Mouse (Mus musculus) MN1 (cell line): Measurements from ENCODE around the gene Bmp2k.

Source experiments
- DNase-seq: peaks from one replicate; pipeline ENCODE4 v3.0.0-alpha.2; 2016; ENCODE audit warnings: low spot score

Bmp2k gene

GRCm38 (mm10) chr5:97055511-97056068 is 58.1 kb downstream of the Bmp2k start:
- peak; percentile 58 for DNase-seq

- DNase-seq: no peak
Measured at GRCm38 (mm10) chr5:97056359-97056758, 58.9 kb downstream of the Bmp2k start.

DNA sequence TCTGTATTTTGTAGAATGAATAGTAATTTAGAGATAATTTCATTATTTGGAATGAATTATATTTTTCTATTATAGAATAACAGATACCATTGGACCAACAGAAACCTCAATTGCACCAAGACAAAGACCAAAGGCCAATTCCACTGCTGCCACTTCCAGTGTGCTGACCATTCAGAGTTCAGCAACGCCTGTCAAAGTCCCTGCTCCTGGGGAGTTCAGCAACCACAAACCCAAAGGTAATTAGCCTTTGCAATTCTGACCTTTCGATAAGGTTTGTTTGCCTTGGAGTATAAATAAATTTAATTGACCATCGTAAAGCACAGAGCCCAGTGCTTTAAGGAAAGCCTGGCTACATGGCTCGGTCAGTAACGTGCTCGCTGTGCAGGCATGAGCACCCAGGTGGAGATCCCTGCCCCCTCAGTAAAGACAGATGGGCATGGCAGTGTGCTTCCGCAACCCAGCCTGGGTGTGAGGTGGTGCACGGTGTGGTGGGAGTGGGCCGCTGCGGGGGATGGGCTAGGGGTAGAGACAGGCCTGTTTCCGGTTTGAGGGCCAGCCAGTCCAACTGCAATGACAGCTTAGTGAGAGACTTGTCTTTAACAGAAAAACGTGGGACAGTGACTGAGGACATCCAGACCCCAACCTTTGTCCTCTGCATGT is 59.4 kb downstream of the Bmp2k start:
- DNase-seq: no peak

- no peak for DNase-seq
Measured at GRCm38 (mm10) chr5:97060864-97061263, 63.4 kb downstream of the Bmp2k start.

- DNase-seq: no peak
Measured at GRCm38 (mm10) chr5:97062041-97062440, 64.6 kb downstream of the Bmp2k start.

- no peak for DNase-seq
Measured at GRCm38 (mm10) chr5:97065746-97066145, 68.3 kb downstream of the Bmp2k start.

DNA sequence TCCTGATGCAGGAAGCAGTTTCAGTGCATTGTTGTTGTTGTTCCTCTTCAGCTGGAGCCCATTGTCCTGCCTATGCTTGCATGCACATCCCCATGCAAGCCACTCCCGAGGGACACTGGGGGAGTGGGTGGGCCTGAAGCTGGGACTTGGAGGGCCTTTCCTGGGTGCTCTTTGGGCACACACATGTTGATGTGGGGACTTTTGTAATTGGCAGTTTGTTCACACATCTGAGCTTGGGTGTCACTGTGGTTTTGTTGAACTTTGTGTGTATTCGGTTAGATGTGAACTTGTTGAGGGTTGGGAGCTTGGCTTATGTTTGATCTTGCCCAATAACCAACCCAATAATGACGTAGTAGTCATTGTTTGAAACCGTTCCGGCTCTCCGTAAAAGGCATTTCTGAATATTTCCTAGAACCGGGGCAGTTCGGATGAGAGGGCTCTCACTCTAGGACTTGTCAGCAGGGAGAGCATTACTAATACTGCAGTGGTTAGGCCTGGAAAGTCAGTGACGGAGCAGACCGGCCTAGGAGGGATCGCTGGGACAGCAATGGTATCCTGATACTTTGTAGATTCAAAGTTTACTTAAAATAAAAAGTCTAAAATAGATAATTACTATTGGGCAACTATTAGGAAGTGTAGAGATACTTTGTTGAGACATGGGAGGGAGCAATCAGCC is 78.1 kb downstream of the Bmp2k start:
- no peak for DNase-seq

DNA sequence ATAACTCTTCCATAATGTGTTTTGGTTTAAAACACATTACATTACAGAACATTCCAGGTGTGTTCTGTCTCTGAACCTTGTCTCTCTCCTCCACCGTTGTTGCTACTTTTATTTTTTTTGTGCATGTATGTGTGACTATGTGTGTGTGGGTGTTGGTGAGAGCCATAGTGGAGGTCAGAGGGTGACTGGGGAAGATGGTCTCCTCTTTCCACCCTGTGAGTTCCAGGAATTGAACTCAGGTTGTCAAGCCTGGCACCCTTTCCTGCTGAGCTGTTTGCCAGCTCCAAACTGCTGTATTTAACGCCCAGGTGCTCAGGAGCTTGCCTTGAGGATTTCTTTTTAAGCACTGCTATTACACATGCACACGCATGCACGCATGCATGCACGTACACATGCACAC is 78.7 kb downstream of the Bmp2k start:
- DNase-seq: no peak

DNA sequence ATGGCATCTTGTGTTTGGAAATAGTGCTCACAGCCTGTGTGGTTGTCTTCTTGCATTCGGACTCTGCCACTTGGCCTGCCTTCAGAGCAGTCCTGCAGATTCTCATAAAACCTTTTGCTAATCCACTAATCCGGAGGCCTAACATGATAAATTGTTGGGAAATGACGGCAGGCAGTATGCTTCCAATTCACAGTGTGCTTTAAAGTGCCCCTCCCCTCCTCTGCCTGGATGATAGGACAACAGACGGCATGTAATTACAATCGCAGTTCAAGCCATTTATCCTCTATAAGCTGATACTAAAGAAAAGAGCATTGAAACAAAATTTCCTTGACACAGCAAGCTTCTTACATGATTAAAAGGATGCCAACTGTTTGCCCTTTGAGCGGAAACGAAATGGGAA is 80.2 kb downstream of the Bmp2k start:
- no peak for DNase-seq

GRCm38 (mm10) chr5:97078641-97079040 is 81.2 kb downstream of the Bmp2k start:
- no peak for DNase-seq

DNA sequence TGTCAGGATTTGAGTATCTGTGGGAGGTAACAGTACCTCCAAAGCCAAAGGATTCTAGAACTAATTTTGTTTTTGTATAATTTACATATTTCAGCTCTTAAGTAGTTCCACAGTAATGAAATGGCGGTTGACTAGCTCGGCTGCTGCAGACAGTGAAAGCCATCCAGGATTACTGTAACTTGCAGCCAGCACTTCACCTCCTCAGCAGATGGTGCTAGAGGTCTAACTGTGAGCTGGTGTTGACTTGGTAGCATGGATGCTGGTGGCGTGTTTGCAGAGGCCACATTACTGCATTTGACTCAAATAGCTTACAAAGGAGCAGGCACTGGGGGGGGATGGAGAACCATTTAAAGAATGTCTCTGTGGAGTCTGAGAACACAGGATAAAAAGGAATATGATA is 84.0 kb downstream of the Bmp2k start:
- peak; percentile 6 for DNase-seq

GRCm38 (mm10) chr5:97083701-97084100 is 86.2 kb downstream of the Bmp2k start:
- no peak for DNase-seq

GRCm38 (mm10) chr5:97084541-97084940 is 87.1 kb downstream of the Bmp2k start:
- no peak for DNase-seq

DNA sequence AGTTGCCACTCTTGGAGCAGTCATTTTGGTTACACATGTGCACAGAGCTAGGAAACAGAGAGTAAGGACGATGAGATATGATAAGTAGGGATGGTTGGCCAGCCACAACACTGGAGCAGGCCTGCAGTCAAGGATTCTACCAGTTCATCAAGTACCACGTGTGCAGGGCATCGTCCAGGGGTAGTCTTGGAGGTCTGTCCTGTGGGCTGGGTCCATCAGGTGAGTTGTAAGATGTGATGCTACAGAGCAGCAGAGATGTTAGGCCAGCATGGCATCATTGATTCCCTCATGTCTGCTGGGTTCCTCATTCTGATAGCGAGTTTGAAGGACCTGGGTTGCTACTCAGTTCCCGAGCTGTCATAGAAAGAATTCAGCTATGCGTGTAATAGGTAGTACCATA is 87.6 kb downstream of the Bmp2k start:
- no peak for DNase-seq

GRCm38 (mm10) chr5:97087030-97087630 is 89.6 kb downstream of the Bmp2k start:
- no peak for DNase-seq

- DNase-seq: no peak
Measured at GRCm38 (mm10) chr5:97087746-97088145, 90.3 kb downstream of the Bmp2k start.

DNA sequence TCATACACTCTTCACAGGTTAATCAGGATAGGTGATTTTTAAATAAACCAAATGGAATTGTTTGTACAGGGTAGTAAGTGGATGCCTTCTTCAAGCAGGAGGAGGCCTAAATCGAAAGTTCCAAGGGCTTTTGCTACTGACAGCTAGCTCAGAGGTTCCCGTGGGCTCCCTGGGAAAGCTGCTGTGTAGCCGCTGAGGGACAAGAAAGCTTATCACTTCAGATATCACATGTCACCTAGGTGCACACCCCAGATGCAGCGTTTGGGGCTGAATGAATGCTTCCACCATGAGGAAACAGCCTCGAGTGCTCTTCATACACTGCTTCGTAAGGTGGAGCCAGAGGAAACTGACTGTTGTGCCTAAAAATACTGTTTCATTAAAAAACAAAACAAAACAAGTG is 90.7 kb downstream of the Bmp2k start:
- DNase-seq: no peak

DNA sequence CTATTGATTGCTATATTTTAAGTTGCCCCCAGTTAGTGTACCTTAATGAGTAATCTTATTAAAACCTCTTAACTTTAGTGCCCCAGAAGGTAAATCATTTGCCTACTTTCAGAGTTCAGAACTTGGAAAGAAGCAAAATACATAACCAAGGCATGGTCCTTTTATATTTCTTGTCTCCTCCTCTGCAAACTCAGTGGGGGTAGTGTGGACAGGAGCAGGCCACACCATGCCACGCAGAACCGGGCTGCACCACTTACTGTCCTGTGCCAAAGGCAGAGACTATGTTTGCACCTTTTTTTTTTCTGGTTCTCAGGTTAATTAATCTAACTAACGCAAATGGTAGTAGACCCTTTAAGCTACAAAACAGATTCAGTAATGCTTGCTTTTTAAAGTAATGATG is 91.9 kb downstream of the Bmp2k start:
- DNase-seq: no peak

DNA sequence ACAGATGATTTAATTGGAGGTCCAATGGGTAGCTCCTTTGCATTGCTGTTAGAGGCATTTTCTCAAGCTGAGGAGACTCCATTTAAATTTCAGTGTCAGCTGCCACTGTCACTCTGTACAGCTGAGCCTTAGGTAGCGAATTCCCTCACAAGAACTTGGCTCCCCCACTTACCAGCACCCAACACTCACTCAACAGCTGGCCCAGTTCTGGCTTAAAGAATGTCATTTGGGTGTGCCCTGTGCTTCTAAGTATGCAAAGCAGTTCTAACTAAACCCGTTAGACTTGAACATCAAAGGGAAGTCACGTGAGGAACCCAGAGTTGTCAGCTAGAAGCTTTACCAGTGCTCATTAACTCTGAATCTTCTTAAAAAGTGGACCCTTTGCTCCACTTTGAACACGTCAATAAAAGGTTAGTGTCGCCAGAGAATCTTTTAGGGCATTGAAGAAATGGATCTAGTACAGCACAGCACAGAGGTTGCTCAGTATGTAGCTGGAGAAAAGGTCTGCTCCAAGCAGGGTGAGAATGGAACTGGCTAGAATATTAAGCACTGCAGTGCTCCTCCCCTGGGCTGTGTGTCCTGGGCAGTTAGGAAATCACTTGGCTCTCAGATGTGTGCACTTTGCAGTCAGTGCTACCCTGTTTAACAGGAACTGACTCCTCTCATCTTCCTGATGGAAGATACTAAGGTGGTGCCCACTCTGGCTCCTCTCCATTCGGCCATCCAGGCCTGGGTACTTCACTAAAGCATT is 92.7 kb downstream of the Bmp2k start:
- no peak for DNase-seq

DNA sequence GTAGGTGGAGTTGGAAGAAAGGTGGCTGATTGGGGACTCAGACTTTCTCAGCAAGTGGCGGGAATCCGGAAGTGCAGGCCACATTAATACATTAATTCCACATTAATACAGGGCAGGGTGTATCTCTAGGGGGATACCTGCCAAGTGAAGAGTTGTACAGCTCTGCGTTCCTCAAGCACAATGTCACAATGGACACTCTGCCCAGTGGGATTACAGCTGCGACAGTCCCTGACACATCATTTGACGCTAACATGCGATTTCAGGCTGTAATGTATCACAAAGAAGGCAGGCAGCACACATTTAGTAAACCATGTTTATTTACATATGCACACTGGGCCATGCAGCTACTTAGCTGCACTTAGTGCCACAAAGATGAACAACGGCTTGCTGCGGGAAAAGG is 95.5 kb downstream of the Bmp2k start:
- no peak for DNase-seq

- DNase-seq: no peak
Measured at GRCm38 (mm10) chr5:97095335-97095734, 97.8 kb downstream of the Bmp2k start.

- DNase-seq: no peak
Measured at GRCm38 (mm10) chr5:97097631-97098041, 100.1 kb downstream of the Bmp2k start.

- no peak for DNase-seq
Measured at GRCm38 (mm10) chr5:97099954-97100353, 102.5 kb downstream of the Bmp2k start.
